ENCODE assay signal across 7 mouse cellular contexts in genomic region chr11:106083708-106084701, GRCm38 (mm10). TPM values are rescaled to one million over a fixed set of nuclear protein-coding genes. Genes with fewer than 3 reads are reported as not detected.
DNase-seq lines count a peak whose midpoint lies in the region; ATAC-seq lines count a peak whose summit lies in the region.

Gene Map3k3 (plus strand): TSS chr11:106084613.

- peak within 1 kb of the TSS; percentile 91 for H3K9ac ChIP-seq in embryonic facial prominence, embryonic 12.5 days
- H3K9ac ChIP-seq in limb, embryonic 11.5 days (ENCODE audit: low read length) = peak within 1 kb of the TSS; percentile 83
- peak within 1 kb of the TSS; percentile 80 for H3K9ac ChIP-seq in midbrain, embryonic 14.5 days (replicated peaks; ENCODE audit: low read length)

- no peaks in the 10 kb centered on the region for H3K9me3 ChIP-seq in embryonic facial prominence, embryonic 12.5 days
- H3K9me3 ChIP-seq in limb, embryonic 11.5 days (ENCODE audit: control insufficient read depth, low read length) = no peaks in the 10 kb centered on the region
- H3K9me3 ChIP-seq in midbrain, embryonic 14.5 days (ENCODE audit: control insufficient read depth, low read length) = no peaks in the 10 kb centered on the region

- peak; percentile 100 for ATAC-seq in embryonic facial prominence, embryonic 12.5 days (ENCODE audit: insufficient number of reproducible peaks, insufficient read depth, low FRiP score, low TSS enrichment)
- ATAC-seq in limb, embryonic 11.5 days (ENCODE audit: insufficient number of reproducible peaks, low FRiP score, low TSS enrichment, low read depth) = peak; percentile 100
- ATAC-seq in midbrain, embryonic 14.5 days (ENCODE audit: low FRiP score, low TSS enrichment) = peak; percentile 99

- peaks cover 15% of the 10 kb centered on the region for H3K4me1 ChIP-seq in embryonic facial prominence, embryonic 12.5 days
- H3K4me1 ChIP-seq in limb, embryonic 11.5 days (ENCODE audit: control insufficient read depth, insufficient read depth, low read length) = peaks cover 5% of the 10 kb centered on the region; the same call in 1 of the 2 replicates
- H3K4me1 ChIP-seq in midbrain, embryonic 14.5 days (ENCODE audit: control insufficient read depth, insufficient read depth, low read length) = peaks cover 13% of the 10 kb centered on the region

- under 1% methylated on average over 69 of the region's 69 CpGs for WGBS in embryonic facial prominence, embryonic 12.5 days
- under 1% methylated on average over 69 of the region's 69 CpGs for WGBS in limb, embryonic 11.5 days
- 1% methylated on average over 69 of the region's 69 CpGs for WGBS in midbrain, embryonic 14.5 days

- H3K4me2 ChIP-seq in embryonic facial prominence, embryonic 12.5 days (replicated peaks) = peak within 1 kb of the TSS; percentile 65
- peak within 1 kb of the TSS; percentile 50 for H3K4me2 ChIP-seq in limb, embryonic 11.5 days (ENCODE audit: low read depth, severe bottlenecking)
- peak within 1 kb of the TSS; percentile 79 for H3K4me2 ChIP-seq in midbrain, embryonic 14.5 days (ENCODE audit: low read length)

- H3K36me3 ChIP-seq in embryonic facial prominence, embryonic 12.5 days = no peaks in the 10 kb centered on the region
- no peaks in the 10 kb centered on the region for H3K36me3 ChIP-seq in limb, embryonic 11.5 days (ENCODE audit: control insufficient read depth, insufficient read depth, low read length)
- no peaks in the 10 kb centered on the region for H3K36me3 ChIP-seq in midbrain, embryonic 14.5 days (ENCODE audit: control insufficient read depth, insufficient read depth, low read length)

- DNase-seq in adrenal gland, postnatal 25 days = peak; percentile 97
- DNase-seq in heart, adult 11 months = peak; percentile 100
- DNase-seq in kidney, adult 18-20 months = peak; percentile 99
- DNase-seq in limb, embryonic 11.5 days (ENCODE audit: low spot score) = peak; percentile 98
- peak; percentile 99 for DNase-seq in midbrain, embryonic 14.5 days
- DNase-seq in spleen, adult 18-20 months = peak; percentile 97 to 99

- H3K27ac ChIP-seq in embryonic facial prominence, embryonic 12.5 days = peak within 1 kb of the TSS; percentile 100
- peak within 1 kb of the TSS; percentile 95 for H3K27ac ChIP-seq in limb, embryonic 11.5 days (replicated peaks; ENCODE audit: low read depth, low read length)
- peak within 1 kb of the TSS; percentile 96 for H3K27ac ChIP-seq in midbrain, embryonic 14.5 days (replicated peaks; ENCODE audit: low read depth, low read length)

- H3K4me3 ChIP-seq in embryonic facial prominence, embryonic 12.5 days = peak within 1 kb of the TSS; percentile 95
- peak within 1 kb of the TSS; percentile 90 for H3K4me3 ChIP-seq in limb, embryonic 11.5 days (ENCODE audit: low read depth, low read length)
- peak within 1 kb of the TSS; percentile 96 for H3K4me3 ChIP-seq in midbrain, embryonic 14.5 days (replicated peaks; ENCODE audit: low read depth, low read length)

- no peaks in the 10 kb centered on the region for H3K27me3 ChIP-seq in embryonic facial prominence, embryonic 12.5 days
- H3K27me3 ChIP-seq in limb, embryonic 11.5 days (ENCODE audit: control insufficient read depth, insufficient read depth, low read length) = no peaks in the 10 kb centered on the region
- no peaks in the 10 kb centered on the region for H3K27me3 ChIP-seq in midbrain, embryonic 14.5 days (ENCODE audit: control insufficient read depth, insufficient read depth, low read length)

RNA-seq across cellular contexts. Expression of gene Map3k3, which starts in this region (rescaled TPM):
- 35.2 and 50.6 TPM in 2 replicates for total RNA-seq in adrenal gland, postnatal 25 days (2021)
- 31.8 and 33.8 TPM in 2 replicates for polyA plus RNA-seq in embryonic facial prominence, embryonic 12.5 days (2016; fragmentation: Nextera tagmentation; extraction: Ambion mirVana)
- 20.9 and 26.1 TPM in 2 replicates for polyA plus RNA-seq in limb, embryonic 11.5 days (2014; fragmentation: Nextera tagmentation; extraction: Ambion mirVana)
- 12.4 and 15.2 TPM in 2 replicates for polyA plus RNA-seq in midbrain, embryonic 14.5 days (2014; fragmentation: Nextera tagmentation; extraction: Ambion mirVana)

Comparison
In these comparisons a context has a peak if more than half of its experiments do, and no peak if none do; other contexts are left out.
1. Peak in every context shown above with its lines: DNase-seq, ATAC-seq, H3K4me3 ChIP-seq and H3K27ac ChIP-seq.